Mouse (Mus musculus) embryonic facial prominence, embryonic 10.5 days (tissue): ENCODE data around the gene Aif1. TPM values are rescaled to one million over a fixed set of nuclear protein-coding genes. Genes with fewer than 3 reads are reported as not detected.

ENCODE experiments used
- DNase-seq: peaks from one replicate; pipeline ENCODE4 v3.0.0-alpha.2; 2017; ENCODE audit warnings: low spot score
- H3K27ac ChIP-seq: fragments of 300-500 bp; sonication (generic); replicated peaks from 2 replicates; pipeline ENCODE4 v1.5.1; 2016; ENCODE audit warnings: mild to moderate bottlenecking
- H3K27me3 ChIP-seq: fragments of 300-500 bp; sonication (generic); replicated peaks from 2 replicates; pipeline ENCODE4 v1.6.1; 2016; ENCODE audit warnings: low read depth, mild to moderate bottlenecking; ENCODE audit not compliant: poor library complexity, severe bottlenecking
- H3K36me3 ChIP-seq: fragments of 300-500 bp; sonication (generic); replicated peaks from 2 replicates; pipeline ENCODE4 v1.6.1; 2016; ENCODE audit warnings: mild to moderate bottlenecking, moderate library complexity
- H3K4me1 ChIP-seq: fragments of 300-500 bp; sonication (generic); 2 replicates; pipeline ENCODE4 v1.6.1; 2016
- H3K4me3 ChIP-seq: fragments of 300-500 bp; sonication (generic); 2 replicates; pipeline ENCODE4 v1.5.1; 2016; ENCODE audit warnings: mild to moderate bottlenecking, moderate library complexity
- H3K9me3 ChIP-seq: fragments of 300-500 bp; sonication (generic); 2 replicates; pipeline ENCODE4 v1.6.1; 2016; ENCODE audit warnings: mild to moderate bottlenecking
- WGBS: fragments of 180-500 bp; shearing (Covaris S2); methylation state at CpG from one replicate; pipeline ENCODE4 v1.1.7; 2016; 5-methylcytosine and 5-hydroxymethylcytosine counted together
- polyA plus RNA-seq: library from polyadenylated mRNA; unstranded; fragments of >200 nt; fragmentation: Nextera tagmentation; extraction: Ambion mirVana; gene quantifications from 2 replicates; pipeline ENCODE4 v1.2.1, GENCODE M21; 2016

Gene Aif1
- polyA plus RNA-seq, 1 experiment from 2014 or later = 3.9 TPM

GRCm38 (mm10) chr17:35193881-35194843, 18.3 kb upstream of the Aif1 start, which contains the start of gene Ltb:
Ltb (plus strand) TSS chr17:35194439.
- DNase-seq = no peak
- Histone ChIP-seq H3K4me3 (peak within 1 kb of the TSS; percentile 61), H3K27ac (no peak within 1 kb of the TSS), H3K27me3 (peaks cover 59% of the 10 kb centered on the region), H3K36me3 (no peaks in the 10 kb centered on the region), H3K4me1 (peaks cover 36% of the 10 kb centered on the region), H3K9me3 (no peaks in the 10 kb centered on the region)
- WGBS = 69% methylated on average over 28 of the region's 28 CpGs

GRCm38 (mm10) chr17:35192924-35193323, 17.1 kb upstream of the Aif1 start:
- H3K9me3 ChIP-seq = no peaks in the 10 kb centered on the region
- peaks cover 48% of the 10 kb centered on the region for H3K27me3 ChIP-seq
- H3K27ac ChIP-seq = no peak overlapping the region
- H3K4me1 ChIP-seq = peaks cover 31% of the 10 kb centered on the region
- H3K36me3 ChIP-seq = no peaks in the 10 kb centered on the region
- WGBS = 84% methylated on average over 5 of the region's 5 CpGs
- DNase-seq = no peak
- no peak overlapping the region for H3K4me3 ChIP-seq

- 62% methylated on average over 2 of the region's 2 CpGs for WGBS
- Histone ChIP-seq H3K27me3 (peaks cover 36% of the 10 kb centered on the region), H3K36me3 (no peaks in the 10 kb centered on the region), H3K9me3 (no peaks in the 10 kb centered on the region), H3K4me1 (peaks cover 33% of the 10 kb centered on the region), H3K4me3 (no peak overlapping the region), H3K27ac (no peak overlapping the region)
- no peak for DNase-seq
Observed at GRCm38 (mm10) chr17:35191723-35192122, 15.9 kb upstream of the Aif1 start.

GRCm38 (mm10) chr17:35190096-35190495, 14.2 kb upstream of the Aif1 start:
- no peak overlapping the region for H3K4me3 ChIP-seq
- H3K36me3 ChIP-seq = no peaks in the 10 kb centered on the region
- no peaks in the 10 kb centered on the region for H3K9me3 ChIP-seq
- peaks cover 19% of the 10 kb centered on the region for H3K27me3 ChIP-seq
- WGBS = 81% methylated on average over 4 of the region's 4 CpGs
- peaks cover 34% of the 10 kb centered on the region for H3K4me1 ChIP-seq
- DNase-seq = no peak
- H3K27ac ChIP-seq = no peak overlapping the region

- Histone ChIP-seq H3K27ac (no peak overlapping the region), H3K9me3 (no peaks in the 10 kb centered on the region), H3K36me3 (no peaks in the 10 kb centered on the region), H3K4me3 (no peak overlapping the region), H3K4me1 (peaks cover 28% of the 10 kb centered on the region), H3K27me3 (peaks cover 10% of the 10 kb centered on the region)
- 55% methylated on average over 1 of the region's 1 CpGs for WGBS
- no peak for DNase-seq
Observed at GRCm38 (mm10) chr17:35189186-35189585, 13.3 kb upstream of the Aif1 start.

GRCm38 (mm10) chr17:35187959-35188610, 12.2 kb upstream of the Aif1 start, which contains the start of gene Lst1:
Lst1 (minus strand) TSS chr17:35188439.
- no peak within 1 kb of the TSS for H3K4me3 ChIP-seq
- no peak for DNase-seq
- no peaks in the 10 kb centered on the region for H3K27me3 ChIP-seq
- WGBS = 74% methylated on average over 7 of the region's 7 CpGs
- H3K4me1 ChIP-seq = peaks cover 25% of the 10 kb centered on the region
- no peak within 1 kb of the TSS; the same call in 1 of the 2 replicates for H3K27ac ChIP-seq
- no peaks in the 10 kb centered on the region for H3K9me3 ChIP-seq
- H3K36me3 ChIP-seq = no peaks in the 10 kb centered on the region

GRCm38 (mm10) chr17:35187345-35187744, 11.5 kb upstream of the Aif1 start:
- no peak for DNase-seq
- H3K36me3 ChIP-seq = no peaks in the 10 kb centered on the region
- H3K27ac ChIP-seq = no peak overlapping the region
- no peak overlapping the region for H3K4me3 ChIP-seq
- 77% methylated on average over 4 of the region's 4 CpGs for WGBS
- no peaks in the 10 kb centered on the region for H3K9me3 ChIP-seq
- peaks cover 25% of the 10 kb centered on the region for H3K4me1 ChIP-seq
- H3K27me3 ChIP-seq = no peaks in the 10 kb centered on the region

- H3K27ac ChIP-seq = peak overlapping the region; percentile 85
- H3K4me1 ChIP-seq = peaks cover 25% of the 10 kb centered on the region
- peak overlapping the region; percentile 60 for H3K4me3 ChIP-seq
- H3K9me3 ChIP-seq = no peaks in the 10 kb centered on the region
- DNase-seq = peak; percentile 72
- H3K27me3 ChIP-seq = no peaks in the 10 kb centered on the region
- H3K36me3 ChIP-seq = no peaks in the 10 kb centered on the region
- 3% methylated on average over 4 of the region's 4 CpGs for WGBS
Observed at GRCm38 (mm10) chr17:35186681-35187080, 10.8 kb upstream of the Aif1 start.

- WGBS = 2% methylated on average over 18 of the region's 18 CpGs
- peak; percentile 78 for DNase-seq
- H3K4me3 ChIP-seq = peak overlapping the region; percentile 60
- no peaks in the 10 kb centered on the region for H3K9me3 ChIP-seq
- peaks cover 25% of the 10 kb centered on the region for H3K4me1 ChIP-seq
- H3K27ac ChIP-seq = peak overlapping the region; percentile 85
- H3K27me3 ChIP-seq = no peaks in the 10 kb centered on the region
- H3K36me3 ChIP-seq = no peaks in the 10 kb centered on the region
Observed at GRCm38 (mm10) chr17:35185639-35186611, 10.1 kb upstream of the Aif1 start.

- 89% methylated on average over 5 of the region's 5 CpGs for WGBS
- Histone ChIP-seq H3K27ac (no peak overlapping the region), H3K4me3 (no peak overlapping the region), H3K36me3 (no peaks in the 10 kb centered on the region), H3K9me3 (no peaks in the 10 kb centered on the region), H3K27me3 (no peaks in the 10 kb centered on the region), H3K4me1 (0 out of 2 replicates have a peak, but pooled peaks cover 6% of the 10 kb centered on the region)
- no peak for DNase-seq
Observed at GRCm38 (mm10) chr17:35180093-35180492, 4.2 kb upstream of the Aif1 start.

- H3K9me3 ChIP-seq = no peaks in the 10 kb centered on the region
- H3K4me1 ChIP-seq = no peaks in the 10 kb centered on the region
- H3K36me3 ChIP-seq = no peaks in the 10 kb centered on the region
- peak; percentile 80 for DNase-seq
- WGBS = 9% methylated on average over 5 of the region's 5 CpGs
- H3K27ac ChIP-seq = no peak overlapping the region
- no peaks in the 10 kb centered on the region for H3K27me3 ChIP-seq
- no peak overlapping the region for H3K4me3 ChIP-seq
Observed at GRCm38 (mm10) chr17:35178528-35178927, 2.7 kb upstream of the Aif1 start.

GRCm38 (mm10) chr17:35175382-35175781, 486 bp downstream of the Aif1 start:
- Histone ChIP-seq H3K27ac (no peak overlapping the region), H3K4me1 (no peaks in the 10 kb centered on the region), H3K9me3 (no peaks in the 10 kb centered on the region), H3K36me3 (no peaks in the 10 kb centered on the region), H3K4me3 (0 out of 2 replicates have a peak overlapping the region, but pooled peaks have one; percentile 16), H3K27me3 (no peaks in the 10 kb centered on the region)
- WGBS = 79% methylated on average over 6 of the region's 6 CpGs
- no peak for DNase-seq
